Mouse (Mus musculus) embryonic facial prominence, embryonic 10.5 days (tissue): ENCODE measurements around the gene Sgcd. TPM values are rescaled to one million over a fixed set of nuclear protein-coding genes. Genes with fewer than 3 reads are reported as not detected.

ENCODE experiments used
- DNase-seq: peaks from one replicate; pipeline ENCODE4 v3.0.0-alpha.2; 2017; ENCODE audit warnings: low spot score
- H3K27ac ChIP-seq: fragments of 300-500 bp; sonication (generic); replicated peaks from 2 replicates; pipeline ENCODE4 v1.5.1; 2016; ENCODE audit warnings: mild to moderate bottlenecking
- H3K27me3 ChIP-seq: fragments of 300-500 bp; sonication (generic); replicated peaks from 2 replicates; pipeline ENCODE4 v1.6.1; 2016; ENCODE audit warnings: low read depth, mild to moderate bottlenecking; ENCODE audit not compliant: poor library complexity, severe bottlenecking
- H3K36me3 ChIP-seq: fragments of 300-500 bp; sonication (generic); replicated peaks from 2 replicates; pipeline ENCODE4 v1.6.1; 2016; ENCODE audit warnings: mild to moderate bottlenecking, moderate library complexity
- H3K4me1 ChIP-seq: fragments of 300-500 bp; sonication (generic); 2 replicates; pipeline ENCODE4 v1.6.1; 2016
- H3K4me3 ChIP-seq: fragments of 300-500 bp; sonication (generic); 2 replicates; pipeline ENCODE4 v1.5.1; 2016; ENCODE audit warnings: mild to moderate bottlenecking, moderate library complexity
- H3K9me3 ChIP-seq: fragments of 300-500 bp; sonication (generic); 2 replicates; pipeline ENCODE4 v1.6.1; 2016; ENCODE audit warnings: mild to moderate bottlenecking
- WGBS: fragments of 180-500 bp; shearing (Covaris S2); methylation state at CpG from one replicate; pipeline ENCODE4 v1.1.7; 2016; 5-methylcytosine and 5-hydroxymethylcytosine counted together
- polyA plus RNA-seq: library from polyadenylated mRNA; unstranded; fragments of >200 nt; fragmentation: Nextera tagmentation; extraction: Ambion mirVana; gene quantifications from 2 replicates; pipeline ENCODE4 v1.2.1, GENCODE M21; 2016

The Sgcd gene
- 4.5 and 5.8 TPM in 2 replicates for polyA plus RNA-seq

DNA sequence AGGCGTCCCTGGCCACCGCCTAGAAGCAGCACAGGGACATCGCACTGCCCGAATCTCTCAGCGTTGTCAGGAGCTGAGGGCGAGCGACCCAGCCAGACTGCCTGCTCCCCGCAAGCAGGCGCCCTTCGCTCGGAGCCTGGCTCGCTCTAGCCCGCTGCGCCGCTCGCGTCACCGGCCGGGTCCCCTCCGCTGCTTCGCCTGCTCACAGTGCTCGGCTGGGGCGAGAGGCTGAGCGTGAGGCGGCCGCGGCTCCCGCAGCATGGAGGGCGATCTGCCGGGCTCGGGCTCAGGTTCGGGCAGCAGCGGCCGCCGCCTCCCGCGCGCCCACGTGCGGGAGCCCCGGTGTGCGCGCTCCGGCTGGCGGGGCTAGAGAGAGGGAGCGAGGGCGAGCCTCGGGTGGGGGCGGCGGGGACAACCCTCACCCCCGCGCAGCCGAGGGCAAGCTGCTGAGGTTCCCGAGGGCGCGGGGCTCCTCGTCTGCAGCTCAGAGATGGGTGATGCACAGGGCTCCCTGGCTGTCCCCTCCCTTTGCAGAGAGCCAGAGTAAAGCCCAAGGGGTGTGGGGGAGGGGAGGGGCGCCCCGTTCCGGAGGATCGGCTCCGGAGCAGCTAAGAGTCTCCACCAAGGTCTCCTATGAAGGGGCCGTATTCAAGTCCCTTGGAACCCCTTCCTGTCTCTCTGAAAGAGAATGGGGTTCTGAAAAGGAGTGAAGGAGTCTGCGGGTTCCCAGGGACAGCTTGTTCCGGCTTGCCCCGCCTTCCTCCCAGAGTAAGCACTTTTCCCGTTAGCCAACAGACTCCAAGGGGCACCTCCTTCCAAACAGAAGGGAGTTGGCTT lies at the start of gene Sgcd:
TSS of gene Sgcd (minus strand) at position 273 of the 837 bp plus-strand sequence.
- peak within 1 kb of the TSS; percentile 81 for H3K27ac ChIP-seq
- H3K4me1 ChIP-seq, result peaks cover 18% of the 10 kb centered on the region
- H3K36me3 ChIP-seq, result no peaks in the 10 kb centered on the region
- WGBS, result under 1% methylated on average over 67 of the region's 67 CpGs
- no peaks in the 10 kb centered on the region for H3K9me3 ChIP-seq
- peak within 1 kb of the TSS; percentile 78 for H3K4me3 ChIP-seq
- DNase-seq, result peak; percentile 76
- H3K27me3 ChIP-seq, result peaks cover 52% of the 10 kb centered on the region

DNA sequence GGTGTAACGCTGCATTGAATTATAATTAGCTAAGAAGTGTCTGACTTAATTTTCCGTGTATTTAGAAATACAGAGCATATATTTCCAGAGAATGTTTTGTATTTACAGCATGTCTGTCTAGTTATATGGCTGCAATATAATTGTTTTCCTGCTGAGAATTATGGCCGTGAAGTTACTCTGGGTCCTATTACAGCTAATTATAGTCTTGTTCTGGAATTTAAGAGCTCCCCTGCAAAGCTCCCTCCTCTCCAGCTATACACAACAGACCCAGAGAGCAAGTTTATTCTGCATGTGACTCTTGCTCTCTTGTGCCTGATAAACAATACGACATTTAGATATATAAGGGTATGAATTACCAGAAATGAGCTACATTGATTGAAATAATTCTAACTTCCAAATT lies 49.3 kb upstream of the Sgcd start:
- H3K4me1 ChIP-seq, result peaks cover 13% of the 10 kb centered on the region
- no peak overlapping the region for H3K27ac ChIP-seq
- H3K9me3 ChIP-seq, result no peaks in the 10 kb centered on the region
- H3K4me3 ChIP-seq, result no peak overlapping the region
- H3K27me3 ChIP-seq, result no peaks in the 10 kb centered on the region
- WGBS, result 63% methylated on average over 4 of the region's 4 CpGs
- H3K36me3 ChIP-seq, result no peaks in the 10 kb centered on the region
- no peak for DNase-seq

DNA sequence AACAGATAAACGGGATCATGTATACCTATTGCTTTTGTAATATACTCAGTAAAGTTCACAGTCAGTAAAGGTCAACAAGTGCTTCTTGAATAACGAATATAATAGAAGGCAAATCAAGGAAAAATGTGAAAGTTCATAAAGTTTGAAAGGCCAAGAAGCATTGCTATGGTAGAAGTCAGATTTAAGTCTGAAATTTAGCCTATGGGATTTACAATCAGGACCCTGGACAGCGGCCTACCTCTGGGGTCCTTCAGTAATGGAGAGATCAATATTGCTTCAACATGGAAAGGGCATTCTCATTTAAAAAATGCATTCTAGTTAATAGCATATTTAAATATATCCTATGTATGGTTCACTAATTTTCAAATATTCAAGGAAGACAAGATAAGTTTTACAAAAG lies 24.1 kb upstream of the Sgcd start:
- peak; percentile 49 for DNase-seq
- H3K9me3 ChIP-seq, result no peaks in the 10 kb centered on the region
- no peaks in the 10 kb centered on the region for H3K36me3 ChIP-seq
- no peaks in the 10 kb centered on the region for H3K27me3 ChIP-seq
- no peak overlapping the region for H3K4me3 ChIP-seq
- H3K27ac ChIP-seq, result no peak overlapping the region
- 59% methylated on average over 3 of the region's 3 CpGs for WGBS
- H3K4me1 ChIP-seq, result no peaks in the 10 kb centered on the region

DNA sequence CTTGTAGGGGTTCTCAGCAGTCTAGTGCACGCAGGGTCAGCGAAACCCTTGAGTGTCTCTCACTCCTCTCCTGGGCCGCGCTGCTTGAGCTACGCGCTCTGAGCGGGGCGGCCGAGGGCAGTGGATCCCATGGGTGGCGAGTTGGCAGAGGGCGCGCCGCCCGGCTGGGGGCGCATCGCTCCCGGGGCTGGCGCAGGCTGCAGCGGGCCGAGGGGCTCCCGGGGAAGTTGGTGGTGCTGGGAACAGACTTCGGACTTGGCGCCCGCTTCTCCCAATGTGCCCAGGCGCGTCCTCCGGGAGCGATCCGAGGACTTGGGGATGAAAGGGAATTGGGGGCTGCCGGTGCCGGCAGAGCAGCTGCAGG lies 454 bp downstream of the Sgcd start:
- Histone ChIP-seq H3K4me3 (peak overlapping the region; percentile 78), H3K4me1 (peaks cover 18% of the 10 kb centered on the region), H3K27ac (peak overlapping the region; percentile 81), H3K9me3 (no peaks in the 10 kb centered on the region), H3K36me3 (no peaks in the 10 kb centered on the region), H3K27me3 (peaks cover 52% of the 10 kb centered on the region)
- no peak for DNase-seq
- WGBS, result 0% methylated on average over 31 of the region's 31 CpGs

DNA sequence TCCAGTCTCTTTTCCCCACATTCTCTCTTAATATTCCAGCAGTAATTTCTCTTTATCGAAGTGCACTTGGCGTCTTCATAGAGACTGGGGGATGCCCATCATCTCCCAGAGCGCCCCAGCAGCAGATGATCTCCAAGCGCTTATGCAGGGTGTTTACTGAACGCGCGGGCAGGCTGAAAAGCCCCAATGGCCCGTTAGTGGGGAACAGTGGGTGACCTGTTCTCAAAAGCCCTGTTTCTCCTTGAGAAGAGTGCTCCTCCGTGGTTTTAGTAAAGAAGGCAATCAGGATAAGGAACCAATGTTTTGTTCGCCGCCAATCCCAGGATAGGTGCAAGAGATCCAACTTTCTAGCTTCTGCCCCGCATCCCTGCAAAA lies 889 bp downstream of the Sgcd start:
- peak; percentile 8 for DNase-seq
- Histone ChIP-seq H3K4me3 (peak overlapping the region; percentile 78), H3K36me3 (no peaks in the 10 kb centered on the region), H3K27me3 (peaks cover 52% of the 10 kb centered on the region), H3K9me3 (no peaks in the 10 kb centered on the region), H3K4me1 (peaks cover 18% of the 10 kb centered on the region), H3K27ac (no peak overlapping the region; the same call in 1 of the 2 replicates)
- 15% methylated on average over 12 of the region's 12 CpGs for WGBS

DNA sequence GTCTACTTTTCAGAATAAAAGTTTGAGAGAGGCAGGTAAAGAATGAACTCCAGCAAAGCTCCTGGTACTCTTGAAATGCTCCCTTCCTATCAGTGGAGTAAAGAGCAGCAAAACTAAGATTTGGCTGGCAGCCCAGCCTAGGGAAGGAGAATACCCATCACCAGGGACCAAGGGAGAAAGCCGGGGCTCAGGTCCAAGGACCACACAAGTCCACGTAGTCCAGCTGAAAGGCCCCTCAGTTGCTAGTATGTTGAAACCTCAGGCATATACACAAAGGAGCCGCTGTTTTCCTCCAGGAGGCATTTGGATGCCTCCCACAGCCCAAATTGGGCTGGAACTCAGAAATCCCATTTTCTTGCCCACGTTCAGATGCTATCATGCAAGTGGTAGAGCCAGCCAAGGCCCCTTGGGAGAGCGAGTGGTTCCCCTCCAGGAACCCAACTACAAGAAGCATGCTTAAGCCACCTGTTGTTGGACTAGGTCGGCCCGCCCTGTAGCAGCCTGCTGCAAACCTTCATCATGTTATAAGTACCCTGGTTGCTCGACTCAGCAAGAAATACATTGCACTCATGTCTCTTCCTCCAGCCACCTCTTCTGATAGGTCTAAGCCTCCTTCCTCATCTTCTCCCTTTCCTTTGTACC lies 1.4 kb downstream of the Sgcd start:
- Histone ChIP-seq H3K27ac (no peak overlapping the region), H3K4me3 (peak overlapping the region; percentile 78), H3K27me3 (peaks cover 52% of the 10 kb centered on the region), H3K4me1 (peaks cover 18% of the 10 kb centered on the region), H3K9me3 (no peaks in the 10 kb centered on the region), H3K36me3 (no peaks in the 10 kb centered on the region)
- 55% methylated on average over 8 of the region's 8 CpGs for WGBS
- peak; percentile 11 for DNase-seq

DNA sequence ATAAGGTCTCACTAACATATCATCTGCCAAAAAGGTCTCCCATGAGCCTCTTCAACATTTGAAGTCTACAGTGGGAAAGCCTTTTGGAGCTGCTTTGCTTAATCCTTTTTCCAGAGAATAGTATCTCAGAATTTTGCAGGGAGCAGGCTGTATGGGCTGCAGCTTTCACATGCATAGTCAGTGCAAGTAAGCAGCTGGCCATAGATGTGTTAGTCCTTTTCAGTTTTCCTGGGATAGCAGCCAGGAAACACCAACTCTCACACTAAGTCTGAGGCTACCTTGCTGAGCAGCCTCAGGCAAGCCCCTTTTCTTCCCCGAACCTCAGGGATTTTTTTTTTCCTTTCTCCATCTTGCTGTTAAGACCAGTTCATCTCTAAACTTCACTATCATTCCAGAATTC lies 6.6 kb downstream of the Sgcd start:
- peaks cover 15% of the 10 kb centered on the region for H3K27me3 ChIP-seq
- no peak overlapping the region for H3K4me3 ChIP-seq
- H3K9me3 ChIP-seq, result no peaks in the 10 kb centered on the region
- 67% methylated on average over 1 of the region's 1 CpGs for WGBS
- no peak for DNase-seq
- H3K4me1 ChIP-seq, result no peaks in the 10 kb centered on the region
- H3K27ac ChIP-seq, result no peak overlapping the region
- no peaks in the 10 kb centered on the region for H3K36me3 ChIP-seq

DNA sequence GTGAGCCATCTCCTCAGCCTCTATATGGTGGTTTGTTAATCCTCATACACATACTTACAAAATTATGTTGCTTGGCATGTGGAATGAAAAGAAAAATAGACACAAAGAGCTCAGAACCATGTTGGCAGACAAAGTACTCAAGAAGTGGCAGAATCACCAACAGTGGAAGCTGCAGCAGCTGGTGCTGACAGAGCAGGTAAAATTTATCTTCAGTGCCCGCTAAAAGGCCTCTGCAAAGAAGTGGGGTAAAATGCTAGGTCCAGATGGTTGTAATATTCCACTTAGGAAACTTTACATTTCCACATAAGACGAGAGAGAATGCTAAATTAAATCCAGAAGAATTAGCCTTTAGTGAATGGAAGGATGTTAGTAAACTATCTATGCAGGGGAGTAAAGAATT lies 7.7 kb downstream of the Sgcd start:
- Histone ChIP-seq H3K27me3 (peaks cover 5% of the 10 kb centered on the region), H3K36me3 (no peaks in the 10 kb centered on the region), H3K27ac (no peak overlapping the region), H3K9me3 (no peaks in the 10 kb centered on the region), H3K4me1 (no peaks in the 10 kb centered on the region), H3K4me3 (no peak overlapping the region)
- DNase-seq, result no peak
- WGBS, result 53% methylated on average over 2 of the region's 2 CpGs

DNA sequence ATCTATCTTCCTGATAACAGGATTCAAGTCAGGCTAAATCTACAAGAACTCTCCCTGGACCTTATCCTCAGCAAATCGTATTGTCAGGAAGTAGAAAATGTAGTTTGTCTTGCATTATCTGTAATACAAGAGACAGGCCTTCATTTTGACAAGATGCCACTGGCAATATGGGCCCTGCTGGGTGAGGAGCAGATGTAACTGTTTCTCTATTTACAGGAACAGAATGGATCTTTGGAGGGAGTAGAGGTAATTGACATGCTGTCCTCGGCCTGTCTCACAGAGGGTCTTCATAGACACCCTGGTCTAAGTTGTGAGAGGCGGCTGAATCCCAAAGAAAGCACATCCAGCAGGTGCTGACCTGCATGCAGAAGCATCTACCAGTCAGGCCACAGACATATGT lies 35.5 kb downstream of the Sgcd start:
- Histone ChIP-seq H3K4me1 (no peaks in the 10 kb centered on the region), H3K27me3 (no peaks in the 10 kb centered on the region), H3K4me3 (no peak overlapping the region), H3K36me3 (no peaks in the 10 kb centered on the region), H3K27ac (no peak overlapping the region), H3K9me3 (no peaks in the 10 kb centered on the region)
- 80% methylated on average over 3 of the region's 3 CpGs for WGBS
- DNase-seq, result no peak

DNA sequence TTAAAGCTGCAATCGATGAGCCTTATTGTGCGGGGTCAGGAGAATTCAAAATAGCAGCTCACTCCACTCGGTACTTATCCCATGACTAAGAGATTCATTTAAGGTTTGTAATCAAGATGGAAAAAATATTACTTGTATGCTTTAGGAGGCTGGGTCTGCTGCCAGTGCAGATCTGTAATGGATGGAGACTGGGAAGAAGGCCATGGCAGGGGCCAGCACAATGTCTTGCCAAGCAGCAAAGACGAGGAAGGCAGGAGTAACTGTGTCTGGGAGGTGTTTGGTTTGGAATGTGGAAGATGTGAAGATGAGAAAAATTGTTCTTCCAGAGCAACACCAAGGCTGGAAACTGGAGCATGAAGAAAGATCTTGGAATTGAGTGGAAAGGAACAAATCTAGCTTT lies 36.4 kb downstream of the Sgcd start:
- Histone ChIP-seq H3K4me1 (no peaks in the 10 kb centered on the region), H3K4me3 (no peak overlapping the region), H3K27ac (no peak overlapping the region), H3K9me3 (no peaks in the 10 kb centered on the region), H3K36me3 (no peaks in the 10 kb centered on the region), H3K27me3 (no peaks in the 10 kb centered on the region)
- 85% methylated on average over 4 of the region's 4 CpGs for WGBS
- no peak for DNase-seq

DNA sequence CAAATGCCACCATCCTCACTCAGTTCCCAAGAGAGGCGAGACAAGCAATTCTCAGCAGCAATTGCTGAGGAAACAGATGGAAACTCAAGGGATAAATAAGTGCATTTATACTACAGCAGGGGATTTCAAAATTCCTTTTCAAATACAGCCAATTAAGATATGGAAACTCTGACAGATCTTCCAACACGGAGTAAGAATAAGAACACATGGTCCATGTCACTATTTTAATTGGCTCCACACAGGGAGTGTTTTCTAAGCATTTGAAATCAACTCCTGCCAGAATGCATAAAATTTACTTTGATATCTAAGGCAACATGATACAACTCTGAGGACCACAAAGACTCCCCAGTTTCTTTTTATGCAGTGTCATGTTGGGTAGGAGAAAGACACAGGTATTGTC lies 49.0 kb downstream of the Sgcd start:
- Histone ChIP-seq H3K4me3 (no peak overlapping the region), H3K36me3 (no peaks in the 10 kb centered on the region), H3K27ac (no peak overlapping the region), H3K27me3 (no peaks in the 10 kb centered on the region), H3K4me1 (no peaks in the 10 kb centered on the region), H3K9me3 (no peaks in the 10 kb centered on the region)
- no peak for DNase-seq
- WGBS, result 83% methylated on average over 2 of the region's 2 CpGs

DNA sequence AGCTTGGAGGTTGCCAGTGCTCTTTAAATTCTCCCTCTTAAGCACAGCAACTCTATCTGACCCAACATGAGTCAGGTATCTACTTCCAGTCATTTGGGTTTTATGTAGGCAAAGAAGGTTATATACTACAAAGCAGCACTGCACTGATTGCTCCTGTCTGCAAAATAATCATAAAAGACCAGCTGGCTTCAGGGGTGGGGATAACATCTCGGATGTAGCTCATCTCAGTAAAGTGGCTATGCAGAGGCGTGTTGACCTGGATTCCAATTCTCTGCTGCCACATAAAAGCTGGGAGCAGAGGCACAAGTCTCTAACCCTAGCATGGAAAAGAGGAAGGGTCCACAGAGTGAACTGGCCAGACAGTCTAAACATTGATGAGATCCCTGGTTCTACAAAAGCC lies 71.2 kb downstream of the Sgcd start:
- H3K4me1 ChIP-seq, result no peaks in the 10 kb centered on the region
- no peak for DNase-seq
- H3K36me3 ChIP-seq, result no peaks in the 10 kb centered on the region
- WGBS, result 86% methylated on average over 2 of the region's 2 CpGs
- no peak overlapping the region for H3K4me3 ChIP-seq
- H3K9me3 ChIP-seq, result no peaks in the 10 kb centered on the region
- no peaks in the 10 kb centered on the region for H3K27me3 ChIP-seq
- H3K27ac ChIP-seq, result no peak overlapping the region

DNA sequence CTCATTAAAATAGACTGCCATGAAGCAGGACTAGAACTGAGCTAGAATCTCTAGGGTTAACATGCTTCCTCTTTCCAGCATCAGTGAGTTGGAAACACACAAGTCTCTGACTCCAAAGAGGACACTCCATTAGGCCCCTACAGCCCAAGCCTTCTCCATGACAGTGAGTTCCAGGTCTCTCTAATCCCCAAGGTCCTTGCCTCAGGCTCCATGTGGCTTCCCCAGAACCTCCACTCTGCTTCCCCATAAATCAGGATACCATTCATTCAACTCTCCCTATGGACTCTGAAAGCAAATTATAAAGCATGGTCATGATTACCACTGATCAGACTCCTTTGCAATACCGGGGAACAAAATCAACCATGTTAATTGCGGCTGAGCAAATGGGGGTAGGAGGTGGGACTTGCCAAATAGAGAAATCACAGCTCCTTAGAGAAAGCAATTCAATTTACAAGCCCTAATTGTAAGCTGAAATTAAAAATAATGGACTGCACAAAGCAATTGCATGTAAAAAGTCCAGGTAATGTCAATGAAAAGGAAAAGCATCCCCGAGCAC lies 97.1 kb downstream of the Sgcd start:
- H3K4me3 ChIP-seq, result no peak overlapping the region
- no peaks in the 10 kb centered on the region for H3K36me3 ChIP-seq
- H3K27ac ChIP-seq, result no peak overlapping the region
- H3K27me3 ChIP-seq, result no peaks in the 10 kb centered on the region
- 87% methylated on average over 3 of the region's 3 CpGs for WGBS
- no peaks in the 10 kb centered on the region for H3K4me1 ChIP-seq
- DNase-seq, result no peak
- no peaks in the 10 kb centered on the region for H3K9me3 ChIP-seq
